Mouse (Mus musculus) neural tube, embryonic 13.5 days (tissue): ENCODE measurements around the gene Pglyrp1. TPM values are rescaled to one million over a fixed set of nuclear protein-coding genes. Genes with fewer than 3 reads are reported as not detected.
A peak's percentile ranks its signal among the peaks of the same experiment; 100 is the strongest.

Experiments used
- ATAC-seq: fragments of 200-750 bp; cut with Nextera tagmentation; 2 replicates; pipeline ENCODE4 v1.8.0; 2017; ENCODE audit warnings: low read depth, mild to moderate bottlenecking, moderate TSS enrichment, moderate library complexity
- H3K27ac ChIP-seq: fragments of 300-500 bp; sonication (generic); replicated peaks from 2 replicates; pipeline ENCODE4 v1.5.1; 2015; ENCODE audit warnings: moderate library complexity, mild to moderate bottlenecking, inconsistent platforms
- H3K27me3 ChIP-seq: fragments of 300-500 bp; sonication (generic); 2 replicates; pipeline ENCODE4 v1.6.1; 2015; ENCODE audit warnings: mild to moderate bottlenecking, inconsistent platforms
- H3K36me3 ChIP-seq: fragments of 300-500 bp; sonication (generic); 2 replicates; pipeline ENCODE4 v1.6.1; 2015; ENCODE audit warnings: mild to moderate bottlenecking, inconsistent platforms
- H3K4me1 ChIP-seq: fragments of 300-500 bp; sonication (generic); replicated peaks from 2 replicates; pipeline ENCODE4 v1.6.1; 2015; ENCODE audit warnings: inconsistent platforms
- H3K4me2 ChIP-seq: fragments of 300-500 bp; sonication (generic); 2 replicates; pipeline ENCODE4 v1.6.1; 2015; ENCODE audit warnings: inconsistent platforms, mild to moderate bottlenecking, moderate library complexity
- H3K4me3 ChIP-seq: fragments of 300-500 bp; sonication (generic); 2 replicates; pipeline ENCODE4 v1.5.1; 2015; ENCODE audit warnings: mild to moderate bottlenecking, inconsistent platforms
- H3K9ac ChIP-seq: fragments of 300-500 bp; sonication (generic); 2 replicates; pipeline ENCODE4 v1.6.1; 2015; ENCODE audit warnings: moderate library complexity, mild to moderate bottlenecking, inconsistent platforms
- H3K9me3 ChIP-seq: fragments of 300-500 bp; sonication (generic); 2 replicates; pipeline ENCODE4 v1.6.1; 2016; ENCODE audit warnings: inconsistent platforms
- WGBS: fragments of 180-500 bp; shearing (Covaris S2); methylation state at CpG from one replicate; pipeline ENCODE4 v1.1.7; 2015; 5-methylcytosine and 5-hydroxymethylcytosine counted together
- polyA plus RNA-seq: library from polyadenylated mRNA; unstranded; fragments of >200 nt; fragmentation: Nextera tagmentation; extraction: Ambion mirVana; gene quantifications from 2 replicates; pipeline ENCODE4 v1.2.1, GENCODE M21; 2015

The Pglyrp1 gene
- polyA plus RNA-seq, 1 experiment from 2014 or later: 12.8 TPM

- H3K27me3 ChIP-seq: no peaks in the 10 kb centered on the region
- H3K27ac ChIP-seq: 0 out of 2 replicates have a peak overlapping the region, but pooled peaks have one; percentile 15
- H3K36me3 ChIP-seq: no peaks in the 10 kb centered on the region
- H3K4me1 ChIP-seq: no peaks in the 10 kb centered on the region
- no peak for ATAC-seq
- no peak overlapping the region for H3K4me2 ChIP-seq
- H3K4me3 ChIP-seq: no peak overlapping the region
- no peak overlapping the region for H3K9ac ChIP-seq
- WGBS: 88% methylated on average over 5 of the region's 5 CpGs
- H3K9me3 ChIP-seq: no peaks in the 10 kb centered on the region
These were observed 12.7 kb upstream of the Pglyrp1 start for GRCm38 (mm10) chr7:18858310-18858916.

GRCm38 (mm10) chr7:18862801-18863200, 8.3 kb upstream of the Pglyrp1 start:
- Histone ChIP-seq H3K9me3 (no peaks in the 10 kb centered on the region), H3K27me3 (no peaks in the 10 kb centered on the region), H3K36me3 (no peaks in the 10 kb centered on the region), H3K4me3 (no peak overlapping the region), H3K27ac (no peak overlapping the region), H3K9ac (no peak overlapping the region), H3K4me1 (no peaks in the 10 kb centered on the region), H3K4me2 (no peak overlapping the region)
- 90% methylated on average over 6 of the region's 6 CpGs for WGBS
- ATAC-seq: no peak

- Histone ChIP-seq H3K4me1 (peaks cover 7% of the 10 kb centered on the region; the same call in 1 of the 2 replicates), H3K4me2 (no peak overlapping the region), H3K9ac (no peak overlapping the region), H3K9me3 (peaks cover 6% of the 10 kb centered on the region; the same call in 1 of the 2 replicates), H3K4me3 (no peak overlapping the region), H3K36me3 (no peaks in the 10 kb centered on the region), H3K27me3 (no peaks in the 10 kb centered on the region), H3K27ac (no peak overlapping the region)
- no peak for ATAC-seq
- 92% methylated on average over 2 of the region's 2 CpGs for WGBS
These were observed 2.6 kb upstream of the Pglyrp1 start for GRCm38 (mm10) chr7:18868491-18868890.

GRCm38 (mm10) chr7:18872014-18872802, 1.1 kb downstream of the Pglyrp1 start:
- no peak overlapping the region for H3K27ac ChIP-seq
- peak overlapping the region; percentile 49 for H3K4me3 ChIP-seq
- H3K4me1 ChIP-seq: peaks cover 7% of the 10 kb centered on the region; the same call in 1 of the 2 replicates
- H3K4me2 ChIP-seq: peak overlapping the region; percentile 88
- H3K36me3 ChIP-seq: no peaks in the 10 kb centered on the region
- H3K9ac ChIP-seq: peak overlapping the region; percentile 68
- WGBS: 36% methylated on average over 13 of the region's 14 CpGs
- H3K9me3 ChIP-seq: peaks cover 6% of the 10 kb centered on the region; the same call in 1 of the 2 replicates
- peak; percentile 69 for ATAC-seq
- no peaks in the 10 kb centered on the region for H3K27me3 ChIP-seq

GRCm38 (mm10) chr7:18872816-18873215, 1.7 kb downstream of the Pglyrp1 start:
- H3K27ac ChIP-seq: no peak overlapping the region
- H3K4me1 ChIP-seq: peaks cover 7% of the 10 kb centered on the region; the same call in 1 of the 2 replicates
- ATAC-seq: peak; percentile 81
- H3K27me3 ChIP-seq: no peaks in the 10 kb centered on the region
- peak overlapping the region; percentile 68 for H3K9ac ChIP-seq
- peak overlapping the region; percentile 49 for H3K4me3 ChIP-seq
- peak overlapping the region; percentile 88 for H3K4me2 ChIP-seq
- 6% methylated on average over 7 of the region's 7 CpGs for WGBS
- H3K9me3 ChIP-seq: peaks cover 6% of the 10 kb centered on the region; the same call in 1 of the 2 replicates
- H3K36me3 ChIP-seq: no peaks in the 10 kb centered on the region

GRCm38 (mm10) chr7:18873253-18873652, 2.1 kb downstream of the Pglyrp1 start:
- Histone ChIP-seq H3K27ac (no peak overlapping the region), H3K36me3 (no peaks in the 10 kb centered on the region), H3K9ac (peak overlapping the region; percentile 68), H3K27me3 (no peaks in the 10 kb centered on the region), H3K9me3 (peaks cover 5% of the 10 kb centered on the region; the same call in 1 of the 2 replicates), H3K4me3 (peak overlapping the region; percentile 49), H3K4me2 (peak overlapping the region; percentile 88), H3K4me1 (peaks cover 7% of the 10 kb centered on the region; the same call in 1 of the 2 replicates)
- ATAC-seq: peak; percentile 90
- under 1% methylated on average over 10 of the region's 10 CpGs for WGBS

- Histone ChIP-seq H3K4me3 (no peak overlapping the region), H3K27ac (no peak overlapping the region), H3K36me3 (no peaks in the 10 kb centered on the region), H3K4me2 (no peak overlapping the region), H3K27me3 (no peaks in the 10 kb centered on the region), H3K4me1 (peaks cover 7% of the 10 kb centered on the region; the same call in 1 of the 2 replicates), H3K9ac (no peak overlapping the region), H3K9me3 (no peaks in the 10 kb centered on the region)
- no peak for ATAC-seq
- WGBS: 89% methylated on average over 5 of the region's 5 CpGs
These were observed 4.2 kb downstream of the Pglyrp1 start for GRCm38 (mm10) chr7:18875372-18875771.

- Histone ChIP-seq H3K27ac (no peak overlapping the region), H3K4me1 (peaks cover 5% of the 10 kb centered on the region; the same call in 1 of the 2 replicates), H3K36me3 (no peaks in the 10 kb centered on the region), H3K9ac (no peak overlapping the region), H3K9me3 (no peaks in the 10 kb centered on the region), H3K27me3 (no peaks in the 10 kb centered on the region), H3K4me2 (no peak overlapping the region), H3K4me3 (no peak overlapping the region)
- 85% methylated on average over 7 of the region's 7 CpGs for WGBS
- no peak for ATAC-seq
These were observed 7.6 kb downstream of the Pglyrp1 start for GRCm38 (mm10) chr7:18878691-18879090.

- Histone ChIP-seq H3K9ac (no peak overlapping the region), H3K4me2 (no peak overlapping the region), H3K4me1 (peaks cover 5% of the 10 kb centered on the region; the same call in 1 of the 2 replicates), H3K36me3 (no peaks in the 10 kb centered on the region), H3K27me3 (no peaks in the 10 kb centered on the region), H3K9me3 (no peaks in the 10 kb centered on the region), H3K27ac (0 out of 2 replicates have a peak overlapping the region, but pooled peaks have one; percentile 7), H3K4me3 (no peak overlapping the region)
- no peak for ATAC-seq
- 65% methylated on average over 9 of the region's 9 CpGs for WGBS
These were observed 13.0 kb downstream of the Pglyrp1 start for GRCm38 (mm10) chr7:18883991-18884744.

- Histone ChIP-seq H3K9me3 (no peaks in the 10 kb centered on the region), H3K27ac (0 out of 2 replicates have a peak overlapping the region, but pooled peaks have one; percentile 7), H3K9ac (no peak overlapping the region), H3K4me2 (no peak overlapping the region), H3K27me3 (no peaks in the 10 kb centered on the region), H3K36me3 (no peaks in the 10 kb centered on the region), H3K4me1 (peaks cover 5% of the 10 kb centered on the region; the same call in 1 of the 2 replicates), H3K4me3 (no peak overlapping the region)
- WGBS: 61% methylated on average over 13 of the region's 13 CpGs
- ATAC-seq: no peak
These were observed 13.8 kb downstream of the Pglyrp1 start for GRCm38 (mm10) chr7:18884745-18885422.

- whole genome bisulfite sequencing: 100% methylated on average over 1 of the region's 1 CpGs
- ATAC-seq: no peak
- no peaks in the 10 kb centered on the region for H3K36me3 ChIP-seq
These were observed 15.8 kb downstream of the Pglyrp1 start for GRCm38 (mm10) chr7:18886963-18887362.

More at GRCm38 (mm10) chr7:18886963-18887362, 15.8 kb downstream of the Pglyrp1 start:
- Histone ChIP-seq H3K4me1 (peaks cover 5% of the 10 kb centered on the region; the same call in 1 of the 2 replicates), H3K27ac (no peak overlapping the region), H3K9me3 (no peaks in the 10 kb centered on the region), H3K4me2 (no peak overlapping the region), H3K9ac (no peak overlapping the region), H3K27me3 (no peaks in the 10 kb centered on the region), H3K4me3 (no peak overlapping the region)
